In the genomic region with DNA sequence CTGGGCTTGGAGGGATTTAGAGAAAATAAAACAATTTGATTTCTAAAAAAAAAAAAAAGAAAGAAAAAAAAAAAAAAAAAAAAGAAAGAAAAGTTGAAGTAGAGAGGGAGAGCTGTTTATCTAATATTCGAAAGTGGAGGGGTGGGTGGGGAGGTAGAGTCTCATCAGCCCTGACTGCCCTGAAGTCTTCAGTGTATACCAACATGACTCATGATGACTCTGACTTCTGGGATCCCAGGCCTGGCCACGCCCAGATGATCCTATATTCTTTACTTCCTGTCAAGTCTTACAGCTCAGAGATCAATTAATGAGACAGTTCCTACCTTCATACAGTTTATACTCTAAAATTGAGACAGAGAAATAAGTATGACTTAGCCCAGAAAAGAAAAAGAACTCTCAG, we compare ENCODE assay signal across 28 mouse cellular contexts. TPM values are rescaled to one million over a fixed set of nuclear protein-coding genes. Genes with fewer than 3 reads are reported as not detected.
DNase-seq lines count a peak whose midpoint lies in the region; ATAC-seq and TF ChIP-seq lines count a peak whose summit lies in the region.
"Had no signal": no experiment of that assay in that cellular context is flagged by ENCODE, and none has a peak within 500 bp of the region (broad histone marks: within the 10 kb centered on the region; RNA-seq: fewer than 3 reads in every experiment).

No protein-coding gene starts in this region.

- TF ChIP-seq POLR2A in MEL (IDR thresholded peaks at IDR 0.05; ENCODE audit: control insufficient read depth in 1 of 2, insufficient read depth in 1 of 2, low read depth in 1 of 2, low read length in 2 of 2, poor library complexity in 1 of 2) (no peak), myocyte (IDR thresholded peaks at IDR 0.05; ENCODE audit: insufficient read length, low read depth) (no peak)

- no peak overlapping the region for H3ac ChIP-seq in myocyte (ENCODE audit: control insufficient read depth, insufficient read length)

- no peak for TF ChIP-seq CTCF in MEL (IDR thresholded peaks at IDR 0.05 in 2 of 3, conservative IDR thresholded peaks at IDR 0.05 in 1 of 3; ENCODE audit: control insufficient read depth in 1 of 3, insufficient read depth in 1 of 3, low read depth in 2 of 3, low read length in 3 of 3, poor library complexity in 1 of 3, severe bottlenecking in 1 of 3)

- peaks cover 6% of the 10 kb centered on the region; the same call in 1 of the 2 replicates for H3K4me1 ChIP-seq in heart, embryonic 12.5 days (replicated peaks)
- peaks cover 10 to 25% of the 10 kb centered on the region in 2 experiments for H3K4me1 ChIP-seq in MEL (ENCODE audit: control insufficient read depth in 1 of 2, insufficient read depth in 2 of 2, low read length in 2 of 2)
- peaks cover 24% of the 10 kb centered on the region for H3K4me1 ChIP-seq in liver, embryonic 12.5 days
- H3K4me1 ChIP-seq in hindbrain, embryonic 16.5 days (ENCODE audit: control insufficient read depth, insufficient read depth, low read depth, low read length), result no peaks in the 10 kb centered on the region
- H3K4me1 ChIP-seq: forebrain, embryonic 13.5 days; intestine, embryonic 15.5 days; limb, embryonic 13.5 days; midbrain, embryonic 15.5 days; neural tube, embryonic 13.5 days had no signal

- peak; percentile 88 for ATAC-seq in heart, embryonic 12.5 days (ENCODE audit: insufficient number of reproducible peaks, low FRiP score)
- peak; percentile 89 for ATAC-seq in liver, embryonic 12.5 days
- no peak for ATAC-seq in hindbrain, embryonic 16.5 days
- ATAC-seq in megakaryocyte-erythroid progenitor cell, adult 5-6 weeks (replicated peaks; ENCODE audit: low FRiP score, low TSS enrichment, poor library complexity, severe bottlenecking), result no peak
- ATAC-seq: forebrain, embryonic 13.5 days; intestine, embryonic 15.5 days; midbrain, embryonic 15.5 days had no signal

- H3K27ac ChIP-seq in heart, embryonic 12.5 days (ENCODE audit: poor library complexity, severe bottlenecking), result no peak overlapping the region
- H3K27ac ChIP-seq in MEL (ENCODE audit: control insufficient read depth, low read depth, low read length), result no peak overlapping the region
- H3K27ac ChIP-seq in liver, embryonic 12.5 days, result peak overlapping the region; percentile 79
- no peak overlapping the region for H3K27ac ChIP-seq in hindbrain, embryonic 16.5 days (ENCODE audit: low read depth, low read length)
- H3K27ac ChIP-seq: forebrain, embryonic 13.5 days; hindbrain, embryonic 14.5 days; intestine, embryonic 15.5 days; limb, embryonic 13.5 days; midbrain, embryonic 15.5 days; neural tube, embryonic 13.5 days had no signal

- H3K4me2 ChIP-seq in heart, embryonic 12.5 days, result no peak overlapping the region
- 0 out of 2 replicates have a peak overlapping the region, but pooled peaks have one; percentile 31 for H3K4me2 ChIP-seq in liver, embryonic 12.5 days
- H3K4me2 ChIP-seq in myocyte (ENCODE audit: low read depth), result peak overlapping the region; percentile 48
- no peak overlapping the region for H3K4me2 ChIP-seq in hindbrain, embryonic 16.5 days (ENCODE audit: low read length)
- H3K4me2 ChIP-seq: forebrain, embryonic 13.5 days; hindbrain, embryonic 14.5 days; intestine, embryonic 15.5 days; limb, embryonic 13.5 days; lung, embryonic 14.5 days; midbrain, embryonic 15.5 days; neural tube, embryonic 13.5 days had no signal

- no peaks in the 10 kb centered on the region for H3K36me3 ChIP-seq in heart, embryonic 12.5 days
- H3K36me3 ChIP-seq in MEL (ENCODE audit: control insufficient read depth in 1 of 2, insufficient read depth in 2 of 2, low read length in 2 of 2), result peaks cover 0 to 26% of the 10 kb centered on the region in 2 experiments; a peak in 2 of 4 replicates
- H3K36me3 ChIP-seq in liver, embryonic 12.5 days, result no peaks in the 10 kb centered on the region
- no peaks in the 10 kb centered on the region for H3K36me3 ChIP-seq in myocyte (ENCODE audit: control insufficient read depth, insufficient read depth)
- no peaks in the 10 kb centered on the region for H3K36me3 ChIP-seq in hindbrain, embryonic 16.5 days (ENCODE audit: control insufficient read depth, insufficient read depth, low read length)
- H3K36me3 ChIP-seq: intestine, embryonic 15.5 days; limb, embryonic 13.5 days; midbrain, embryonic 15.5 days; neural tube, embryonic 13.5 days had no signal

- H3K79me2 ChIP-seq in MEL (ENCODE audit: control insufficient read depth, insufficient read depth, low read length, poor library complexity), result no peaks in the 10 kb centered on the region
- H3K79me2 ChIP-seq in myocyte (ENCODE audit: control insufficient read depth, insufficient read depth), result no peaks in the 10 kb centered on the region

- no peak overlapping the region for H3K9ac ChIP-seq in heart, embryonic 12.5 days
- H3K9ac ChIP-seq in MEL (ENCODE audit: control insufficient read depth, low read depth, low read length, poor library complexity, severe bottlenecking), result no peak overlapping the region
- no peak overlapping the region for H3K9ac ChIP-seq in liver, embryonic 12.5 days
- no peak overlapping the region for H3K9ac ChIP-seq in hindbrain, embryonic 16.5 days (ENCODE audit: low read depth, low read length)
- H3K9ac ChIP-seq: forebrain, embryonic 13.5 days; hindbrain, embryonic 14.5 days; intestine, embryonic 15.5 days; limb, embryonic 13.5 days; lung, embryonic 14.5 days; midbrain, embryonic 15.5 days; neural tube, embryonic 13.5 days had no signal

- H3K9me3 ChIP-seq in heart, embryonic 12.5 days (replicated peaks), result 0 out of 2 replicates have a peak, but pooled peaks cover 3% of the 10 kb centered on the region
- H3K9me3 ChIP-seq in MEL (replicated peaks; ENCODE audit: insufficient read depth, low read length), result no peaks in the 10 kb centered on the region
- no peaks in the 10 kb centered on the region for H3K9me3 ChIP-seq in liver, embryonic 12.5 days (replicated peaks)
- H3K9me3 ChIP-seq in hindbrain, embryonic 16.5 days (ENCODE audit: control insufficient read depth, low read length), result no peaks in the 10 kb centered on the region
- H3K9me3 ChIP-seq: forebrain, embryonic 13.5 days; intestine, embryonic 15.5 days; limb, embryonic 13.5 days; midbrain, embryonic 15.5 days; neural tube, embryonic 13.5 days had no signal

- no peak overlapping the region for H3K4me3 ChIP-seq in heart, embryonic 12.5 days
- no peak overlapping the region for H3K4me3 ChIP-seq in MEL (ENCODE audit: control insufficient read depth in 1 of 2, insufficient read depth in 1 of 2, low read depth in 2 of 2, low read length in 2 of 2)
- no peak overlapping the region for H3K4me3 ChIP-seq in liver, embryonic 12.5 days
- H3K4me3 ChIP-seq in myocyte, result no peak overlapping the region
- no peak overlapping the region for H3K4me3 ChIP-seq in hindbrain, embryonic 16.5 days (ENCODE audit: low read length)
- H3K4me3 ChIP-seq: erythroblast, embryonic 14.5 days; forebrain, embryonic 13.5 days; gastrocnemius, adult 2 months; intestine, embryonic 15.5 days; limb, embryonic 13.5 days; midbrain, embryonic 15.5 days; neural tube, embryonic 13.5 days had no signal

- no peak for TF ChIP-seq RAD21 in MEL (IDR thresholded peaks at IDR 0.05; ENCODE audit: low read depth, low read length)

- peak; percentile 23 to 53; a peak in 2 of 4 replicates for TF ChIP-seq EP300 in MEL (IDR thresholded peaks at IDR 0.05; ENCODE audit: low read depth in 1 of 2, low read length in 2 of 2)

- H3K27me3 ChIP-seq in heart, embryonic 12.5 days (replicated peaks), result no peaks in the 10 kb centered on the region
- H3K27me3 ChIP-seq in MEL (ENCODE audit: control insufficient read depth in 1 of 2, insufficient read depth in 2 of 2, low read length in 2 of 2), result no peaks in the 10 kb centered on the region
- H3K27me3 ChIP-seq in liver, embryonic 12.5 days (replicated peaks), result no peaks in the 10 kb centered on the region
- H3K27me3 ChIP-seq in myocyte (ENCODE audit: control insufficient read depth, insufficient read depth, insufficient read length), result no peaks in the 10 kb centered on the region
- H3K27me3 ChIP-seq in hindbrain, embryonic 16.5 days (replicated peaks; ENCODE audit: control insufficient read depth, insufficient read depth, low read length), result no peaks in the 10 kb centered on the region
- H3K27me3 ChIP-seq: forebrain, embryonic 13.5 days; intestine, embryonic 15.5 days; limb, embryonic 13.5 days; midbrain, embryonic 15.5 days; neural tube, embryonic 13.5 days had no signal

- WGBS in heart, embryonic 12.5 days, result 58% methylated on average over 2 of the region's 2 CpGs
- 50% methylated on average over 2 of the region's 2 CpGs for WGBS in liver, embryonic 12.5 days (ENCODE audit: insufficient replicate concordance)
- 66% methylated on average over 2 of the region's 2 CpGs for WGBS in hindbrain, embryonic 16.5 days

- DNase-seq in heart, postnatal 4 days, result no peak
- peak; percentile 80 for DNase-seq in MEL (ENCODE audit: low read depth, low spot score)
- DNase-seq in frontal cortex, postnatal 36 days (ENCODE audit: low spot score in 2 of 2), result no peak
- DNase-seq: adrenal gland, postnatal 25 days; B cell, adult 2 months; cerebellum, adult 9-11 months; gastrocnemius, adult 2 months; heart, postnatal 36 days; kidney, adult 8-10 months; kidney, postnatal 10 days; layer of hippocampus, postnatal 36 days; lung, embryonic 14.5 days; lung, postnatal 36 days; retina, postnatal 1 day; right cerebral cortex, postnatal 25 days; spleen, adult 18-20 months had no signal

RNA-seq across cellular contexts. Expression of gene Otud7b, which starts 17.1 kb away (rescaled TPM):
- polyA plus RNA-seq in heart, embryonic 12.5 days (2016; fragmentation: Nextera tagmentation; extraction: Ambion mirVana), result 20.7 and 22.2 TPM in 2 replicates
- total RNA-seq in heart, postnatal 4 days (2021), result 10 to 100 TPM; 45.7 to 47.4 TPM
- 25.8 and 27.5 TPM in 2 replicates for total RNA-seq in MEL (2012; rRNA removed)
- polyA plus RNA-seq in MEL (2012; ENCODE audit: insufficient read depth in 1 of 2, insufficient read length in 2 of 2, low read depth in 1 of 2, low replicate concordance in 2 of 2, missing spikeins in 1 of 2) (10 to 100 TPM; 17.9 to 24.4 TPM), myocyte (2012; fragmentation: generic; extraction: Trizol) (16.4 TPM)
- polyA plus RNA-seq in liver, embryonic 12.5 days (2016; fragmentation: Nextera tagmentation; extraction: Ambion mirVana), result 10.8 and 12.7 TPM in 2 replicates
- 6.5 and 8.7 TPM in 2 replicates for polyA plus RNA-seq in hindbrain, embryonic 16.5 days (2015; fragmentation: Nextera tagmentation; extraction: Ambion mirVana)
- total RNA-seq in megakaryocyte-erythroid progenitor cell, adult 5-6 weeks (2014; fragmentation: Nextera tagmentation), result 9.7 and 12.3 TPM in 2 replicates
- total RNA-seq in megakaryocyte-erythroid progenitor cell, adult 5-6 weeks (2017), result 11.7 and 15.5 TPM in 2 replicates

RNA-seq across cellular contexts. Expression of gene Vps45, which starts 29.0 kb away (rescaled TPM):
- 30.0 and 32.8 TPM in 2 replicates for polyA plus RNA-seq in heart, embryonic 12.5 days (2016; fragmentation: Nextera tagmentation; extraction: Ambion mirVana)
- total RNA-seq in heart, postnatal 4 days (2021), result 10 to 100 TPM; 33.7 to 34.5 TPM
- 24.4 and 28.9 TPM in 2 replicates for total RNA-seq in MEL (2012; rRNA removed)
- polyA plus RNA-seq in MEL (2012; ENCODE audit: insufficient read depth in 1 of 2, insufficient read length in 2 of 2, low read depth in 1 of 2, low replicate concordance in 2 of 2, missing spikeins in 1 of 2) (10 to 100 TPM; 20.6 to 92.0 TPM), myocyte (2012; fragmentation: generic; extraction: Trizol) (22.0 TPM)
- polyA plus RNA-seq in liver, embryonic 12.5 days (2016; fragmentation: Nextera tagmentation; extraction: Ambion mirVana), result 17.6 and 18.6 TPM in 2 replicates
- 58.7 and 60.8 TPM in 2 replicates for polyA plus RNA-seq in hindbrain, embryonic 16.5 days (2015; fragmentation: Nextera tagmentation; extraction: Ambion mirVana)
- total RNA-seq in megakaryocyte-erythroid progenitor cell, adult 5-6 weeks (2014; fragmentation: Nextera tagmentation), result 29.7 and 38.8 TPM in 2 replicates
- total RNA-seq in megakaryocyte-erythroid progenitor cell, adult 5-6 weeks (2017), result 13.4 and 16.6 TPM in 2 replicates

Comparison
In these comparisons a context has a peak if more than half of its experiments do, and no peak if none do; other contexts are left out.
1. ATAC-seq: peak in heart, embryonic 12.5 days (single experiment) and liver, embryonic 12.5 days (single experiment); none in hindbrain, embryonic 16.5 days (single experiment) and megakaryocyte-erythroid progenitor cell, adult 5-6 weeks (single experiment).
2. H3K4me2 ChIP-seq: peak in liver, embryonic 12.5 days (single experiment) and myocyte (single experiment); none in heart, embryonic 12.5 days (single experiment) and hindbrain, embryonic 16.5 days (single experiment).